Mouse (Mus musculus) intestine, postnatal 0 days (tissue): ENCODE results near the gene Hspa2. TPM values are rescaled to one million over a fixed set of nuclear protein-coding genes. Genes with fewer than 3 reads are reported as not detected.

Source experiments
- ATAC-seq: fragments of 200-750 bp; cut with Nextera tagmentation; 2 replicates; pipeline ENCODE4 v1.8.0; 2017; ENCODE audit warnings: mild to moderate bottlenecking, moderate TSS enrichment, moderate library complexity
- H3K27ac ChIP-seq: fragments of 300-500 bp; sonication (generic); 2 replicates; pipeline ENCODE4 v1.5.1; 2014; ENCODE audit warnings: mild to moderate bottlenecking, low read depth, low read length, moderate library complexity
- H3K27me3 ChIP-seq: fragments of 300-500 bp; sonication (generic); replicated peaks from 2 replicates; pipeline ENCODE4 v1.6.1; 2014; ENCODE audit warnings: low read length, mixed read lengths; ENCODE audit not compliant: control insufficient read depth, insufficient read depth
- H3K36me3 ChIP-seq: fragments of 300-500 bp; sonication (generic); 2 replicates; pipeline ENCODE4 v1.6.1; 2014; ENCODE audit warnings: mild to moderate bottlenecking, moderate library complexity; ENCODE audit not compliant: control insufficient read depth, insufficient read depth
- H3K4me1 ChIP-seq: fragments of 300-500 bp; sonication (generic); replicated peaks from 2 replicates; pipeline ENCODE4 v1.6.1; 2014; ENCODE audit warnings: antibody characterized with exemption, low read length, mixed read lengths; ENCODE audit not compliant: control insufficient read depth, insufficient read depth
- H3K4me2 ChIP-seq: fragments of 300-500 bp; sonication (generic); replicated peaks from 2 replicates; pipeline ENCODE4 v1.6.1; 2014; ENCODE audit warnings: low read depth, mild to moderate bottlenecking, moderate library complexity
- H3K4me3 ChIP-seq: fragments of 300-500 bp; sonication (generic); 2 replicates; pipeline ENCODE4 v1.5.1; 2014; ENCODE audit warnings: low read depth, low read length
- H3K9ac ChIP-seq: fragments of 300-500 bp; sonication (generic); 2 replicates; pipeline ENCODE4 v1.6.1; 2014; ENCODE audit warnings: mild to moderate bottlenecking, low read depth, low read length
- H3K9me3 ChIP-seq: fragments of 300-500 bp; sonication (generic); 2 replicates; pipeline ENCODE4 v1.6.1; 2016; ENCODE audit warnings: mixed run types; ENCODE audit not compliant: control insufficient read depth
- CTCF ChIP-seq: sonication (generic); IDR thresholded peaks from 2 replicates; pipeline ENCODE4 v1.5.1; 2016; ENCODE audit warnings: low read depth, mild to moderate bottlenecking, control low read depth, antibody characterized with exemption, moderate library complexity
- WGBS: fragments of 180-500 bp; shearing (Covaris S2); extraction: QIAGEN DNeasy Blood & Tissue Kit; methylation state at CpG from one replicate; pipeline ENCODE4 v1.1.7; 2014; 5-methylcytosine and 5-hydroxymethylcytosine counted together
- polyA plus RNA-seq: library from polyadenylated mRNA; unstranded; fragments of >200 nt; fragmentation: Nextera tagmentation; extraction: Ambion mirVana; gene quantifications from 2 replicates; pipeline ENCODE4 v1.2.1, GENCODE M21; 2015

Gene Hspa2
- polyA plus RNA-seq, 1 experiment from 2014 or later: 16.9 TPM

DNA sequence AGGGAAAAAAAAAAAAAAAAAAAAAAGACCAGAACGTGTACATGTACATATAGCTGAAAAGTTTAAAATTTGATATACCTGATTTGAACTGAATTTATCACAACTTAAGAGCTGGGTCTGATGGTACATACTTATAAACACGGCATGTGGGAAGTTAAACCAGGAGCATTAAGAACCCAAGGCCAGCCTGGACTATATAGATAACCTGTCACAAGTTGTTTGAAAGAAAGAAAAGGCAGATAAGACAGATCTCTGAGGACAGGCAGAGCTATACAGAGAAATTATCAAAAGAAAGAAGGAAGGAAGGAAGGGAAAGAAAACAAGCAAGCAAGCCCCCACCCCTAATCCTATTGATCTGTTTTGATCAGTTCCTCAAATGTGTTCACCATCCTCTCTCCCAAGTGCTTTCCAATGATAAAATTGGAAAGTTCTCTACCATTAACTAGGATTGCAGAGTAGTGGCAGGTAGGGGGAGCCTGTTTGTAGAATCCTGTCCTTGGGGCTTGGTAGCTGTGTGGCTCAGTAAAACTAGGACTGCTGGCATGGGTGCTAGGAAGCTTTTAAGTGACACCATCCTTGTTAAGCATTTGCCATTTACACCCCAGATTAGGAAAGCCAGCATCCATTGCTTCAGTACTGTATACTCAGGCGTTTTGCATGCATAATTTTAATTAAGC, 12.2 kb upstream of the Hspa2 start:
- Histone ChIP-seq H3K4me3 (no peak overlapping the region), H3K27ac (no peak overlapping the region), H3K27me3 (no peaks in the 10 kb centered on the region), H3K36me3 (peaks cover 5% of the 10 kb centered on the region), H3K9ac (no peak overlapping the region), H3K9me3 (no peaks in the 10 kb centered on the region), H3K4me2 (no peak overlapping the region), H3K4me1 (no peaks in the 10 kb centered on the region)
- whole genome bisulfite sequencing: 59% methylated on average over 3 of the region's 3 CpGs
- peak; percentile 21; the same call in 1 of the 2 replicates for TF ChIP-seq CTCF
- ATAC-seq: no peak

DNA sequence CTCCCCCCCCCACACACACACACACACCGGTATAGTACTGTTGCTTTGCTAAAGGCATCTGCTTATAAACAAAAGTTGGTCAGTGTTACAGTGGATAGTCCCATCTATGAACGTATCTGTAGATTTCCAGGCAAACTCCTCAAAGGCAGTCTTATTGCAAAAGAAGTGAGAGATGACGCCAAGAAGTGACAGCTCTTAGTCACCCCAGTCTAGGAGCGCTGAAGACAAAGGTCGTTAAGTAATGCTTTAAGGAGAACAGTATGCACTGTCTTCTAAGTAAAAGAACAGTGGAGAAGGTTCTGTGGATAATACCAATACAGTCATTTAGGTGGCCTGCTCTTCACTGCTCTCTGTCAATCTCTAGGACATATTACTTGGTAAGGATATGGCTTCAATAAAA, 11.0 kb upstream of the Hspa2 start:
- 67% methylated on average over 5 of the region's 5 CpGs for WGBS
- no peak for TF ChIP-seq CTCF
- Histone ChIP-seq H3K36me3 (no peaks in the 10 kb centered on the region), H3K27me3 (no peaks in the 10 kb centered on the region), H3K4me3 (no peak overlapping the region), H3K4me2 (no peak overlapping the region), H3K9me3 (no peaks in the 10 kb centered on the region), H3K27ac (no peak overlapping the region), H3K9ac (no peak overlapping the region), H3K4me1 (no peaks in the 10 kb centered on the region)
- no peak for ATAC-seq

GRCm38 (mm10) chr12:76397281-76397680, 6.7 kb upstream of the Hspa2 start:
- H3K4me3 ChIP-seq: no peak overlapping the region
- 81% methylated on average over 5 of the region's 5 CpGs for WGBS
- H3K9ac ChIP-seq: no peak overlapping the region
- no peaks in the 10 kb centered on the region for H3K9me3 ChIP-seq
- H3K36me3 ChIP-seq: no peaks in the 10 kb centered on the region
- no peaks in the 10 kb centered on the region for H3K4me1 ChIP-seq
- TF ChIP-seq CTCF: no peak
- no peak overlapping the region for H3K4me2 ChIP-seq
- H3K27me3 ChIP-seq: no peaks in the 10 kb centered on the region
- no peak for ATAC-seq
- no peak overlapping the region for H3K27ac ChIP-seq

DNA sequence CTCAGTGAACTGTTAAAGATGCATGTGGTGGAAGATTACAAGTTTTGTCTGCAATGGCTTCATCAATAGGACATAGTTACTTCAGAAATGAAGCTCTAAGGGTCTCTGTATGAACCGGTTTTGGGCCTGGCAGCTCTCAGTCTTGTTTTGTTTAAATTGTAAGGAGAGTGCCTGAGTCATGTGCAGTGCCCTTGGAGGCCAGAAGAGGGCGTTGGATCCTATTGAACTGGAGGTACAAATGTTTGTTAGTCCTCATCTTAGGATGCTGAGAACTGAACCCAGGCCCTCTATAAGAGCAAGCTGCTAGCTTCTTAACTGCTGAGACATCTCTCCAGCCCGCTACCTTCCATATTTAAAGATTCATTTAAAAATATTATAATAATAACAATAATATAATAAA, 2.3 kb upstream of the Hspa2 start:
- WGBS: 59% methylated on average over 3 of the region's 3 CpGs
- H3K4me1 ChIP-seq: no peaks in the 10 kb centered on the region; the same call in 1 of the 2 replicates

DNA sequence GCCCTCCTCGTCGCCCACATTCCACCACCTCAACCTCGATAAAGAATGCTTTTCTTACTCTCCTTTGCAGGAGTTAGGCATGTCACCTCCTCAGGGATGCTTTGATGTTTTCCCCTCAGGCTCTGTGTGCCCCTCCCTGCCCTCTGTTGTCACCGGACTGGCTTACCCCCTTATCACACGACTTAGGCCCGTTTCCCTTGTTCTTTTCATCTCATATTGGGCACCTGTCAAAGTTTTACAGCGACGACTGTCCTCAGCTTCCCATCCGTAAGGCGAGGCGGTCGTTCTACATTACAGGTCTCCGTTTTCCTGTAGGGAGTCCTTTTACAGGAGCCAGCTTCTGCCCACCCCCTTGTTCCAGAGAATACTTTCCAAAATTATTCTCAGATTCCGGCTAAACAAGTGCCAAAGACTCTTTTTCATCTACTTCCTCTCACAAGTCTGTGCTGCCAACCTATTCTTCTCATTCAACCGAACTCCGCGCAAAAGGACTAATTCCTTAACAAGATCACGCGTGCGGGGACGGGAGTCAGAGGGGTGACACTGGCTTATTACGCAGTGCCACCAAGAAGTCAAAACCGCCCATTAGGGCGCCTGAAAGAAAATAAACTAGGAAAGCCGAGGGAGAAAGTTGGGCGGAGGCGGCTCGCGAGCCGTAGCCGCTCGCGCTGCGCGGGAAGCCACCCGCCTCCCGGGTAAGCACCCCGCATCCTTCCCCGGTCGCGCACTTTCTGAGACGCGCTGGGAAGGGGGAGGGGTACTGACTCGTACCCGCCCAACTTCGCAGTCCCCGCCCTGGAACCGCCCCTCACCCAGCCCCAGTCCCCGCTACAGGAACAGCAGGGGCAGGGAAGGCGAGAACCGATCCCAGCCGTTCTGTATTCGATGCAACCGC, 738 bp upstream of the Hspa2 start:
- peak overlapping the region; percentile 88 for H3K27ac ChIP-seq
- no peaks in the 10 kb centered on the region; the same call in 1 of the 2 replicates for H3K4me1 ChIP-seq
- no peaks in the 10 kb centered on the region for H3K36me3 ChIP-seq
- peak overlapping the region; percentile 76 for H3K4me2 ChIP-seq
- peaks cover 26% of the 10 kb centered on the region for H3K27me3 ChIP-seq
- ATAC-seq: peak; percentile 79
- 3% methylated on average over 51 of the region's 54 CpGs for WGBS
- H3K9me3 ChIP-seq: no peaks in the 10 kb centered on the region
- H3K4me3 ChIP-seq: peak overlapping the region; percentile 83
- peak overlapping the region; percentile 45 for H3K9ac ChIP-seq
- no peak for TF ChIP-seq CTCF

More for the DNA sequence above, 2.3 kb upstream of the Hspa2 start:
- TF ChIP-seq CTCF: peak; percentile 44; the same call in 1 of the 2 replicates
- H3K27ac ChIP-seq: no peak overlapping the region
- no peak overlapping the region for H3K9ac ChIP-seq
- no peak overlapping the region for H3K4me2 ChIP-seq
- no peaks in the 10 kb centered on the region for H3K9me3 ChIP-seq
- no peaks in the 10 kb centered on the region for H3K36me3 ChIP-seq
- H3K4me3 ChIP-seq: no peak overlapping the region
- H3K27me3 ChIP-seq: peaks cover 18% of the 10 kb centered on the region
- ATAC-seq: no peak

DNA sequence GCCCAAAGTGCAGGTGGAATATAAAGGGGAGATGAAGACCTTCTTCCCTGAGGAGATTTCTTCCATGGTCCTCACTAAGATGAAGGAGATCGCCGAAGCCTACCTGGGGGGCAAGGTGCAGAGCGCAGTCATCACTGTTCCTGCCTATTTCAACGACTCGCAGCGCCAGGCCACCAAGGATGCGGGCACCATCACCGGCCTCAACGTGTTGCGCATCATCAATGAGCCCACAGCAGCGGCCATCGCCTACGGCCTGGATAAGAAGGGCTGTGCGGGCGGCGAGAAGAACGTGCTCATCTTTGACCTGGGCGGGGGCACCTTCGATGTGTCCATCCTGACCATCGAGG, 833 bp downstream of the Hspa2 start:
- H3K27ac ChIP-seq: no peak overlapping the region
- 0 out of 2 replicates have a peak overlapping the region, but pooled peaks have one; percentile 18 for H3K9ac ChIP-seq
- WGBS: 9% methylated on average over 20 of the region's 20 CpGs
- no peak for TF ChIP-seq CTCF
- H3K4me2 ChIP-seq: peak overlapping the region; percentile 76
- peaks cover 26% of the 10 kb centered on the region for H3K27me3 ChIP-seq
- no peaks in the 10 kb centered on the region for H3K36me3 ChIP-seq
- H3K4me1 ChIP-seq: no peaks in the 10 kb centered on the region; the same call in 1 of the 2 replicates
- no peak for ATAC-seq
- no peaks in the 10 kb centered on the region for H3K9me3 ChIP-seq
- H3K4me3 ChIP-seq: peak overlapping the region; percentile 83
